Mouse (Mus musculus) lung, adult 2 months (tissue): ENCODE measurements around the gene Apol6.

Experiments
- CTCF ChIP-seq: fragments of 200-500 bp; IDR thresholded peaks from 2 replicates; pipeline ENCODE4 v1.5.1; 2011; ENCODE audit warnings: mild to moderate bottlenecking, low read length, control low read depth; ENCODE audit not compliant: insufficient read depth
- POLR2A ChIP-seq: fragments of 200-500 bp; IDR thresholded peaks from 2 replicates; pipeline ENCODE4 v1.6.1; 2011; ENCODE audit warnings: low read depth, mild to moderate bottlenecking, control low read depth, low read length, borderline replicate concordance; ENCODE audit errors: extremely low read depth

DNA sequence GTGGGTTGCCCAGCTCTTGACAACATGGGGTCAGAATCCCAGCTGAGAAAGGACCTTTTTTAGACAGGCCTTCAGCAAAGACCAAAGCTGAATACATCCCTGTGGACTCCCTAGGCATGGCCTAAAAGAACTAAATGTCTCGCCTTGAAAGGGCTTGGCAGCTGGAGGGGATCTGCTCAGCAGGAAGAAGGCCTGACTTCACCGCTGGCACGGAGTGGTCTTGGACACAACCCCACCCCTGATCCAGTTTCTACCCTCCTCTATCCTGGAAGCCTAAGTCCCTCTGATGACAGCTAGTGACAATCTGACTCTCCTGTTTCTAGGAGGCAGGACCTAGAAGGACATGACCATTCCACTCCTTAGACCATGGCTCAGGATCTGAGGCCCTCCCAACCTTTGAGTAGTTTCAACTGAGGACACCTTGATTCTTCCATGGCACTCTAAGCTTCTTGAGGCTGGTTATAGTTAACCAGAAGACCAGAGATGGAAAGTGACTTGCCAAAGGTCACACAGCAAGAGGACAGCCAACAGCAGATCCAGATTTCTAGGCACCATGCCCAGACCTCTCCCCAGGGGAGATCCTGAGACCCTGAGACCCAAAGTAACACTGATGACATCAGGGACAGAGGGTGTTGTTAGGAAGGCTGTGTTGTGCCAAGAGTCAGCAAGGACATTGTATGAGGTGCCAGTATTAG lies 41.2 kb upstream of the Apol6 start:
- no peak for TF ChIP-seq CTCF
- no peak for TF ChIP-seq POLR2A
